Mouse (Mus musculus) leukemia stem cell, adult 10-12 weeks (primary cell): ENCODE results near the gene Zfp113. TPM values are rescaled to one million over a fixed set of nuclear protein-coding genes. Genes with fewer than 3 reads are reported as not detected.

Experiments used
- polyA plus RNA-seq: library from polyadenylated mRNA; stranded (reverse); fragments of >175 nt; gene quantifications from 2 replicates; pipeline ENCODE4 v1.2.3, GENCODE M21; 2012; ENCODE audit warnings: low replicate concordance

Gene Zfp113
- polyA plus RNA-seq, result 0.14 and 0.35 TPM in 2 replicates

DNA sequence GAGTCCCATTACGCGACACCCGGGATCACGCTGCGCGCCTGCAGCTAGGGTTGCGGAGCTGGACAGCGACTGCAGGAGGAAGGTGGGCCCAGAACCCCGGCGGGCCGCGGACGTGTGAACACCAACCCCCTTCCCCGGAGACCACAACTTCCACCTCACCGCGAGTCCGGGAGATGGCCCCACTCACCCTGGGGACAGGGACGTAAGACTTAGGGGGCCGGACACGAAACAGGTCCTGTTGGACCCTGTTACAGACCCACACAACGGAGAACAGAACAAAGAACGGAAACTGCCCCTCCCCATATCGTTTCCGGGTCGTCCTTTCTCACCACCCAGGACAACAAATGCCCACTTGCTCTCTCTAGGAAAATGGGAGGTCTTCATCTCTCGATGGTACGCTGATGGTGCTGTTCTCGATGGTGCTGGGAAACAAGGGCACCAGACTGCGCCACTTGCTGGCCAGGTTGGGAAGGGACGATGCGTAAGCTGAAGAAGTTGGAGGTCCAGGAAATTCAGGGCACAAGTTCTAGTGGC lies at the start of gene Zfp113:
Gene Zfp113, minus strand, starts transcription at position 302 of the 534 bp plus-strand sequence.

DNA sequence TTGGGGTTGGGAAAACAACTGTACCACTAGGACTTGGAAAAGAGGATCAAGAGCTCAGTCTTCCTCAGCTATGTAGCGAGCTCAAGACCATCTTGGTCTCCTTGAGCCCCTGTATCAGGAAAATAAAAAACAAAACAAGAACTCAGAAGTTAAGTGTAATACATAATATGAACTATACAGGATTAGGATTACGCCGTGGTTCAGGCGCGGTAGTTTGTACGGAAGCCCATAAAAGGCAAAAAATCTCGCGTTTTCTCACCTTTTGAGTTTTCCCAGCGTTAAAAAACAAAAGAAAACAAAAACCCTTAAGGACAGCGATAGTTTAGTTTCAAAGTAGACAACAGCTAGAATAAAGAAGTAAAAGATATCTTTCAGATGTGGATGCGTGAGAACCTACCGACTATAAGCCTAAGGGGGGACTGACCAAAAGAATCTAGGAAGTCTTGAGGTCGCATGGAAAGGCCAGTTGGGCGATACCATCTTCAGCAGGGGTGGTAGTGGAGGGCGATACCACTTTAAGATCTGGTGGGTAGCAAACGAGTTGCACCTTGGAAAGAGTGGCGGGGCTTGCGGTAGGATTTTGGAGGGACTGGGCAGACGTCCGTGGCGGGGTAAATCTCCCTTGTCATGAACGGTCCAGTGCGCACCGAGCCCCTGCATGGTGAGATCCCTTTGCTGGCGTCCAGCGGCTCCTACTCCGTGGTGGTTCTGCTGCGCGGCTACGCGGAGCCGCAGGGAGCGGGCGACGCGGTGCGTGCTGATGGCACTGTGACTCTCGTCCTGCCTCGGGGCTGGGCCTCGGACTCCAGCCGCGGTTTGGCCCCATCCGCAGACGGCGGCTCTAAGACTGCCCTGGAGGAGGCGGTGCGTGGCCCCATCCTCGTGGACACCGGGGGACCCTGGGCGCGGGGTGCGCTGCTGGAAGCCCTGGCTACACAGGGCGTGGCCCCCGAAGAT lies 38.5 kb upstream of the Zfp113 start, which contains the start of gene Mblac1:
Gene Mblac1, plus strand, starts transcription at position 544 of the 957 bp plus-strand sequence.

DNA sequence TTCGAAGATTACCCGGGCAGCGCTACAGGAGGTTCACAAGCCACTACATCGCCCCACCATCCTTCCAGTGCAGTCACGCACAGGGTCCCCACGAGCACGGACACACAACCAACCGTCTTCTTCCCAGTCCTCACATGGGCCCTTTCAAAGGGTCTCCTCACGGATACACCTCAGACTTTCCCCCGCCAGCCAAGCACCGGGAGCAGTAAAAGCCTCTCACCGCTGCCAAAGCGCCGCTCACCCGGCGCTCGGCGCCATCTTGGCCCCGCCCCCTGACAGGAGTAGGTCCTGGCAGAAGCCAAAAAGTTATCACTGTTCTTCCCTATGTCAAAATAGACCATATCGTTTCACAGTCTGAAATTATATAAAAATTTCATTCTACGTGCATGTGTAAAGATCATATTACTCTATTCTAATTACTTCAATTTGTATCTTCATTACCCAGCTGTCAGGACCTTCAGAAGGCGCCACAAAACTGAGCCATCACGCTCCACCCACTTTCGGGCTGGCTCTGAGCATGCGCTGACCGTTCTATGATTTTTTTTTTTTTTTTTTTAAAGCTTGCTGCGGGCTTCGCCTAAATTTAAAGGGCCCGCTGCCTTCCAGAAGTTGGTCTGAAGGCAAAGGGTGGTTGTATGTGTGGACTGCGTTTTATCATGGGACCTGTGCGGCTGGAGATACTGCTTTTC lies 31.6 kb upstream of the Zfp113 start, which contains the start of the genes Taf6 and Cnpy4:
Gene Taf6, minus strand, starts transcription at position 502 of the 689 bp plus-strand sequence.
Gene Cnpy4, plus strand, starts transcription at position 536 of the 689 bp plus-strand sequence.

DNA sequence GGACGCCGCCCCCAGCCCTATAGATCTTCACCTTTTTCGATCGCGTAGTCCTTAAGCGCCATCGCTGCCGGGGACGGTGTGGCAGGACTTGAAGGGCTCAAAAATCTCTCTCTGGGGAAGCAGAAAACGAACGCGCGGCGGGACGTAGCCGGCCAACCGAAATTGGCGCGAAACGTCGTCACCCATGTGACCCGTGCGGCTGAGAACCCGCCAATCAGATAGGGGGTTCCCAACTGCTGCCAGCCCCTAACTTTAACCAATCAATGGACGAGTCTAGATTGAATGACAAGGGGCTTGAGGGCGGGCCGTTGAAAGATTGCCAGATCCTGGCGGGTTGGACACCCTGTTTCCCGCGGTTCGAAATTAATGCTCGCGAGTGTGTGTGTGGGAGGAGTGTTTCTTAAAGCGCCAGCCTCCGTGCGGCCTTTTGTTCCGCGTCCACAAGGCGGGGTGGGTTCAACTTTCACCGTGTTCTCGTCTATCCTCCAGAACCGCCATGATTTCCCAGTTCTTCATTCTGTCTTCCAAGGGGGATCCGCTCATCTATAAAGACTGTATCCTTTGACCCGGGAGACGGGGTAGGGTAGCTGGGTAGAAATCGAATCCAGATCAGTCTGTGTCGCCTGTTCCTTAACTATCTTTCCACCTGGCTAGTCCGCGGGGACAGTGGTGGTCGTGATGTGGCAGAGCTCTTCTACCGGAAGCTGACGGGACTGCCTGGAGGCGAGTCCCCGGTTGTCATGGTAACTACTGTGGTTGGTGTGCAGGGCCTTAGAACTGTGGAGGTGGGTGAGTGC lies 16.3 kb upstream of the Zfp113 start, which contains the start of the genes Ap4m1 and Mcm7:
Gene Ap4m1, plus strand, starts transcription at position 308 of the 797 bp plus-strand sequence.
Gene Mcm7, minus strand, starts transcription at position 728 of the 797 bp plus-strand sequence.

DNA sequence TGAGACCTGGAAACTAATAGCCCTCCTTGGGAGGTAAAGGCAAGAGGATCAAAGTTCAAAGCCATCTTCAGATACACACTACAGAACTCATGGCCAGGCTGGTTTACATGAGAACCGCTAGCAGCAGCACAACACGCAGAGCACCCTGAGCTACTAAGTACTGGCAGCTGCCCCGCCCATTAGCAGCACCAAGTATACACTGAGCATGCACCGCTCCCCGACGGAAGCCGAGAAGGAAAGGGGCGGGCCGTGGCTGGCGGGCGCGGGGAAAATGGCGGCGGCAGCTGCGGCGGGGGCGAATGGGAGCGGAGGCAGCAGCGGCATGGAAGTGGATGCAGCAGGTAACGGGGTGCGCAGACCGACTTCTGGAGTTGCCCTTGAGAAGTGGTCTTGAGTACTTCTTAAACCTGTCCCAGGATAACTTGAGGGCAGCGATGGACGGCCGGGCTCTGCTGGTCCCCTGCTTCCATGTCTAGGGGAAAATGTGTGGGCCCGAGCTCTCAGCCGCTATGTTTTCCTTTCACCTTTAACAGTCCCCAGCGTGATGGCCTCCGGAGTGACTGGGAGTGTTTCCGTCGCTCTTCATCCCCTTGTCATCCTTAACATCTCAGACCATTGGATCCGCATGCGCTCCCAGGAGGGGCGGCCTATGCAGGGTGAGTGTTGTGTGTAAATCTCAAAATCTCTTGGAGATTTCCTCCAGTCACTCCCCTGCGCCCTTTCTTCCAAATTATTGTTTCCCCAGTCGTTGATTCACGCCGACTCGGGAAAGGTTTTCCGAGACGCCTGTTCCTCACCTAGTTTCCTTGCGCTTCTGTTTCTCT lies 5.5 kb upstream of the Zfp113 start, which contains the start of gene Cops6:
Gene Cops6, plus strand, starts transcription at position 230 of the 824 bp plus-strand sequence.

DNA sequence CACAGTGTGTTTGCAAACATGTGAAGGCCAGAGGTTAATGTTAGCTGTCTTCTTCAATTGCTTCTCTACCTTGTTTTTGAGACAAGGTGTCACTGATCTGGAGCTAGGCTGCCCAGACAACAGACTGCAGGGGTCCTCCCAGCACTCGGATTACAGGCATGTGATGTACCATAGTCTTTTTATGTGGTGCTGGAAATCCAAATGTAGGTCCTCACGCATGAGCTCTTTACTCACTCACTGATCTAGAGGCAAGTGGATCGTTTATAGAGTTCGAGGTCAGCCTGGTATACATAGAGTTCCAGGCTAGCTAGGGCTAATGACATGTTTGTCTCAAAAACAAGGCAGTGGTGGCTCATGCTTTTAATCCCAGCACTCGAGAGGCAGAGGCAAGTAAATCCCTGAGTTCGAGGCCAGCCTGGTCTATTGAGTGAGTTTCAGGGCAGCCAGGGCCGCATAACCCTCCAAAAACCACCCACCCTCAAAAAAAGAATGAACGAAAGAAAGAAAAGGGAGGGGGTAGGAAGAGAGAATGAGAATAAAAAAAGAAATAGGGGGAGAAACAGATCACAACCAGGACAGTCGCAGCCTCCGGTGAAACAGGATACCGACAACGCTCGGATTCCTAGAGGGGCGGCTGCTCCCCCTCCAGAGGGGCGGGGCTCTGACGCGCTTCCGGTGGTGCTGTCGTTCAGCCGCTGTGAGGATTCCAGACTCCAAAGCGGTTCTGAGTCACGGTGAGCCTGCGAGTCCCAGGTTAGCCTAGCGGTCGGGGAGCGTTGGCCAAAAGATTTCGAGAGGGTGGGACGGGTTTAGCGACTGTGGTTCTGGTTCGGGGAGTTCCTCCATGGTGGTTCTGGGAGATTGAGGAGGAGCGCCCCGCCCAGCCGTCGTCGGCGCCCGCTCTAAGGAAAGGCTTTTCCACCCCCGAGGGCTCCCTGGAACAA lies 39.0 kb downstream of the Zfp113 start, which contains the start of gene Zscan21:
Gene Zscan21, plus strand, starts transcription at position 649 of the 944 bp plus-strand sequence.

Other genes with a start within 250 kb of the Zfp113 start
- gene Cyp3a13, start 234.1 kb downstream of the Zfp113 start, polyA plus RNA-seq, result not detected in 2 replicates
- not detected in 2 replicates for gene Gjc3, start 192.6 kb downstream of the Zfp113 start, polyA plus RNA-seq
- not detected in 2 replicates for gene Azgp1, start 174.2 kb downstream of the Zfp113 start, polyA plus RNA-seq
- not detected in 2 replicates for gene Smok3a, start 134.5 kb downstream of the Zfp113 start, polyA plus RNA-seq
- 0.16 TPM in 1 of 2 replicates, not detected in the other for gene Smok3b, start 134.3 kb downstream of the Zfp113 start, polyA plus RNA-seq
- gene Smok3c, start 102.5 kb downstream of the Zfp113 start, polyA plus RNA-seq, result not detected in 2 replicates
- gene Zkscan1, start 70.7 kb downstream of the Zfp113 start, polyA plus RNA-seq, result 0.27 and 1.0 TPM in 2 replicates
- 0.10 and 2.4 TPM in 2 replicates for gene Zscan21, start 38.8 kb downstream of the Zfp113 start, polyA plus RNA-seq
- 53.6 and 54.5 TPM in 2 replicates for gene Cops6, start 5.3 kb upstream of the Zfp113 start, polyA plus RNA-seq
- 6.8 and 39.7 TPM in 2 replicates for gene Ap4m1, start 16.3 kb upstream of the Zfp113 start, polyA plus RNA-seq
- 8.8 and 61.5 TPM in 2 replicates for gene Mcm7, start 16.7 kb upstream of the Zfp113 start, polyA plus RNA-seq
- 17.3 and 54.2 TPM in 2 replicates for gene Taf6, start 31.7 kb upstream of the Zfp113 start, polyA plus RNA-seq
- gene Cnpy4, start 31.7 kb upstream of the Zfp113 start, polyA plus RNA-seq, result 0.21 and 0.73 TPM in 2 replicates
- gene Mblac1, start 38.6 kb upstream of the Zfp113 start, polyA plus RNA-seq, result 4.0 and 4.9 TPM in 2 replicates
- 1.9 and 2.3 TPM in 2 replicates for gene Nxpe5, start 70.2 kb upstream of the Zfp113 start, polyA plus RNA-seq
- 29.2 and 39.5 TPM in 2 replicates for gene Lamtor4, start 99.7 kb upstream of the Zfp113 start, polyA plus RNA-seq
- gene BC037034, start 108.3 kb upstream of the Zfp113 start, polyA plus RNA-seq, result 293 and 299 TPM in 2 replicates
- not detected in 2 replicates for gene Gal3st4, start 117.1 kb upstream of the Zfp113 start, polyA plus RNA-seq
- not detected in 2 replicates for gene Gm43720, start 124.2 kb upstream of the Zfp113 start, polyA plus RNA-seq
- gene Gpc2, start 124.3 kb upstream of the Zfp113 start, polyA plus RNA-seq, result 0.63 and 1.2 TPM in 2 replicates
- gene Stag3, start 124.5 kb upstream of the Zfp113 start, polyA plus RNA-seq, result 0.50 and 5.3 TPM in 2 replicates
- gene Pvrig, start 186.2 kb upstream of the Zfp113 start, polyA plus RNA-seq, result 0.22 and 0.50 TPM in 2 replicates